Mouse (Mus musculus) testis, adult 2 months (tissue): Measurements from ENCODE around the gene Grik3.

Experiments used
- CTCF ChIP-seq: fragments of 200-500 bp; IDR thresholded peaks from 2 replicates; pipeline ENCODE4 v1.5.1; 2012; ENCODE audit warnings: low read depth, mild to moderate bottlenecking, inconsistent platforms, low read length, moderate library complexity; ENCODE audit not compliant: control insufficient read depth, insufficient read depth, insufficient replicate concordance
- POLR2A ChIP-seq: fragments of 200-500 bp; IDR thresholded peaks from 2 replicates; pipeline ENCODE4 v1.6.1; 2012; ENCODE audit warnings: low read depth, mild to moderate bottlenecking, inconsistent platforms, low read length, moderate library complexity; ENCODE audit not compliant: control insufficient read depth

DNA sequence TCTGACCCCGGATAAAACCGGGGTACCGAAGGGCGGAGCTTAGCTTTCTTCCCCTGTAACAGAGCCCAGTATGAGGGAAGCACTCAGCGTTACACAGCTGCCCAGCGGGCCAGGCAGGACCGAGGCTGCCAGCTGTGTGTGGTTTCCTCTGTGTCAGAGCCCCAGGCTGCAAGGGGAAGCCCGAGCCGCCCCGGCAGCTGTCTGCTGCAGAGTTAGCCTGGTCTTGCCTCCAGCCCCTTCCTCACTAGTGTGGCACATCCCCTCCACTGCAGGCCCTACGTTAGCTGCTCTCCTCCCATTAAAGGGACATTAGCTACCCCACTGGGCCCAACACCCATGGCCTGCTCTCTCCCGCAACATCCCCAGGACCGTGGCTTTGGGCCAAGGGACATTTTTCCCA, 25.1 kb downstream of the Grik3 start:
- TF ChIP-seq CTCF (no peak), POLR2A (no peak)
